Mouse (Mus musculus) ovary, adult 10 weeks (tissue): Measurements from ENCODE around the gene Rnaseh2b. TPM values are rescaled to one million over a fixed set of nuclear protein-coding genes. Genes with fewer than 3 reads are reported as not detected.

ENCODE experiments used
- polyA plus RNA-seq: library from polyadenylated mRNA; stranded (reverse); fragments of 350-450 nt; fragmentation: Illumina TruSeq; extraction: RNeasy Lipid Tissue Mini Kit (QIAGEN cat#74804); gene quantifications from one replicate; pipeline ENCODE4 v1.2.3, GENCODE M21; 2014

Gene Rnaseh2b
- 68.8 TPM for polyA plus RNA-seq

DNA sequence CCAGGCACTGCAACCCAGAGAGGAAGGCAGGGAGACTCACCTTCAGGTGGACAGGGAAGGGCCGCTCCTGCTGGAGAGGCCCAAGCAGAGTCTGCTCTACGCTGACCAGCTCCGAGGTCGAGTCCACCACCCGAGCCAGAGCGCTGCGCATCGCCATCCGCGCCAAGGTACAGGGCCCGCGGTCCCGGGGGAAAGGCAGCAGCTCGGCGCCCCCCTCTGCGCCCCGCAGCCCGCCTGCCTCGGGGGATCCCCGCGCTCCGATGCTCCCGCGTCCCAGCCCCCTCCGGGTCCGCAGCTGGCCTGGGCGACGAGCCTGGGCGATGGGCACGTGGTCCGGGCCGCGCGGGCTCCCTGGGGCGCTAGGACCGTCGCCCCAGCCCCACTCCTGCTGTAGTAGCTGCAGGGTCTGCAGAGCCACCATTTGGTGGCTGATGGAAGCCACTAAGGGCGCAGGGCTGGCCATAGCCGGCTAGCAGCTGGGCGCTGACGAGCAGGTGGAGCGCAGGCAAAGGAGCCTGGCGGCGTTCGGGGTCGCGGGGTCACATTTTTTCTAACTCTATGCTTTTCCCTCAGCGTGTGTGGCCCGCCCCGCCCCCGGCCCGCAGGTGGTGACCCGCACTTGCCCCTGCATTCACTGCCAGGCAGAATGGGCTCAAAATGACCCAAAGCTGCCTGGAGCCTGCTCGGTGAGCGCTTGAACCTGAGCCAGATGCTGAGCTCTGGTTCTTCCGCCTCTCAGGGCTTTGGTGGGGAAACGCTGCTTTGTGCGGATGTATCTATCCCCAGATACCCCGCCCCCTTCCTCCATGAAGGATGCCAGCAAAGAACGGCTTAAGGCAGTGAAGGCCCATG is at the start of gene Rnaseh2b, which contains the start of gene Dleu7:
Gene Rnaseh2b (plus strand): TSS at position 102 of the 852 bp plus-strand sequence.
Gene Dleu7 (minus strand): TSS at position 560 of the 852 bp plus-strand sequence.

Other genes with a start within 250 kb of the Rnaseh2b start
- 3.0 TPM for gene Dleu7, start 458 bp downstream of the Rnaseh2b start, polyA plus RNA-seq
- not detected for gene Gucy1b2, start 163.7 kb downstream of the Rnaseh2b start, polyA plus RNA-seq